Mouse (Mus musculus): Measurements from ENCODE around the gene Ssrp1.

Ssrp1 gene

DNA sequence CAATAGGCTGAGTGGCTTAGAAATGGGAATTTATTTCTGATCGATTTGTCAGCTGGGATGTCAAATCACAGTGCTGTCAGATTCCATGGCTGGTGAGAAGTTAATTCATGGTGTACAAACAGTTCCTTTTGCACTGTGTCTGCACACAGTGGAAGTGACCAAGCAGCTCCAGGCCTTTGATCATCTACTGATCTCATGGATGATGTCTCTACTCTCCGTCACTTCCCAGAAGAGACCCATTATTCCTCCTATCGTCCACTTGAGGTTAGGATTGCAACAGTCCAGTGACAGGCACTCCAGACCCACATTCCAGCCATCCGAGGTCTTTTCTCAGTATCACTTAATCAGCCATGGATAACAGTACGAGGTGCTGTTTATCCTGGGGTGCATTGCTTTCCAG, 36.7 kb downstream of the Ssrp1 start:
- DNase-seq (ENCODE audit: low spot score), result peak; percentile 54

DNA sequence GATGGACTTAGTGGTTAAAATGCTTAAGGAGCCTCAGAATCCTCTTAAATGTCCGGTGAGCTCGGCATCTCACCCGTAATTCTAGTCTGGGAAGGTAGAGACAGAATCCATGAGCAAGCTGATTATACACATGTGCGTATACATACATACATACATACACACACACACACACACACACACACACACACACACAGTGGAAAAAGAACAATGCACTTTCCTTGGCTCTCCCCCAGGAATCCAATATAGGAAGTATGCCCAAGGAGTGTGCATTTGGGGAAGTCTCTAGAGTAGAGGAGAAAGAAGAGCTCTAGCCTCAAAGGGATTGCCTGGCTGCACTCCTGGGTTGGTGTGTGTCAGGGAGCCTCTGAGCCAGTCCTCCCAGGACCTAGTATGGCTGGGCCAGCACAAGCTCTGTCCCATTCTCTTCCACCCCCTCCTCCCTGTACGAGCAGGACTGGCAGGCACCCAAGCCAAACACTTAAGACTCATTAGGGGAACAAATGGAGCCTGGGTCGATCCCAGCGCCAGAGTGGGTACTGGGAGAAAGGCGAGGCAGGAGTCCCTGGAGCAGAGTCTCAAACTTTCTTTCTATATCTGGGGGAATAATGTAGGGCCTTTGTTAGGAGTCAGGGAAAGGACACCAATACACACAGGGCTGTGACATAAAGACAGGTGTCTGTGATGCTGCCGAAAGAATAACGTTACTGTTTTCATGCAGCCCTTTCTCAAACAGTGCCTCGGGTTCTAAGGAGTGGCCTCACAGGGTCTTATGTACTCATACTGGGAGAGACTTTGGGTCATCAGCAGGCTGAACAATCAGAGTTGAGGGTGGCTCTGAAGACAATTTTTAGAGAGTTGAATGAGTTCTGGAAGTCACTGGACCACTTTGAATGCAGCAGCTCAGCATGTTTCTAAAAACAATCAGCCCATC, 51.9 kb downstream of the Ssrp1 start:
- DNase-seq (ENCODE audit: low spot score), result peak; percentile 88

DNA sequence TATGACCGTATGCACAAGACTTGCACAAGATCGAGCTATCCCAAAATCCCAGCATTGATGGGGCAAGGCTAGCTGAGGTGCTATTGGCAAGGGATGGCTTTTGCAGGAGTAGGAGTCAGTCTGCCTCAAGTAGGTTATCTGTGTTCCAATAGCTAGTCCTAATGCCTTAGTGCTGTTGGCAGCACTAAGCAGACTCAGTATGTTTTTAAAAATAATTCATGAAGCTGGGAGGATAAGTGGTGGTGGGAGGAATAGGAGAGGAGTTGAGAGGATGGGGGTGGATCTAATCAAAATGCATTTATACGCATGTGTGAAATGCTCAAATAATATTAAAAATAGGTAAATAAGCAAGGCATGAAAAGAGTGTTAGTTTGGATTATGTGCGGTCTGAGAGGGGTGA, 54.3 kb downstream of the Ssrp1 start:
- DNase-seq (ENCODE audit: low spot score), result no peak

DNA sequence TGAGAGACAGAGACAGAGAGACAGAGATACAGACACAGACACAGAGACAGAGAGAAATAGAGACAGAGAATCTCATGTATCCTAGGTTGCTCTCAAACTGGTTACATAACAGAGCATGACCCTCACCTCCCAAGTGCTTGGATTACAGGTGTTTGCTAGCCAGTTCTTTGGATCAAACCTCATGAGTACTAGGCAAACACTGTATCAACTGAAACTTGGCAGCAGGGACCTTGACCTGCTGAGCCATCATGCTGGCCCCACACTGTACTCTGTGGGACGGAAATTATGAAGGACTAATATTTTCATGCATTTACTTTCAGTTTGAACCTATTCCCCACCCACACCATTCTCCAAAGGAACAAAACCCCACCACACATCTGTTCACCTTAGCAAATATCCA, 56.3 kb downstream of the Ssrp1 start:
- DNase-seq (ENCODE audit: low spot score), result peak; percentile 81

DNA sequence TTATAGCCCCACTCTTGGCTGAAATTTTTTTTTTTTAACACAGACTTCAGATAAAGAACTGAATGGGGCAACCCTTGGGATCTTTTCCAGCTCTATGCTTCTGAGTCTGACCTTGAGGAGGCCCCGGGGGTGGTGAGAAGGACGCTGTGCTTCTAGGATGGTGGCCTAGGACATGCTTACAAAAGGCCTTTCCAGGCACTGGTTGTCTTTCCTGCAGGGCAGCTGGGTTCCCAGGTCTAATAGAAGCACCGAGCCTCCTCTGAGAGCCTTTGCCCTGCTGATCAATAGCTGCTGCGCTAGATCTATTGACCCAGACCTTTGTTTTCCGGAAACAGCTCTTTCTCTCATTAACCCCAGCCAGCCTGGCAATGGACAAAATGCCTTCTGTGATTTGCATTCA, 58.9 kb downstream of the Ssrp1 start:
- DNase-seq (ENCODE audit: low spot score), result no peak

All from lung, postnatal 25 days (tissue).